Mouse (Mus musculus) heart, postnatal 4 days (tissue): Measurements from ENCODE around the gene Pla2g10. TPM values are rescaled to one million over a fixed set of nuclear protein-coding genes. Genes with fewer than 3 reads are reported as not detected.
"Not testable (repeated sequence)": the region's sequence is repeated elsewhere in the genome, so short reads cannot be mapped to it uniquely, and the experiment has no call there.

ENCODE experiments used
- DNase-seq: peaks from one replicate; pipeline ENCODE4 v3.0.0; 2021
- total RNA-seq, 2 experiments: library from RNA; stranded (reverse); gene quantifications; 2 replicates each; pipeline ENCODE4 v1.2.3; 2021

Gene Pla2g10
- total RNA-seq, 2 experiments from 2014 or later, result not detected

GRCm38 (mm10) chr16:13727811-13728335, 2.9 kb downstream of the Pla2g10 start:
- DNase-seq, result no peak

DNA sequence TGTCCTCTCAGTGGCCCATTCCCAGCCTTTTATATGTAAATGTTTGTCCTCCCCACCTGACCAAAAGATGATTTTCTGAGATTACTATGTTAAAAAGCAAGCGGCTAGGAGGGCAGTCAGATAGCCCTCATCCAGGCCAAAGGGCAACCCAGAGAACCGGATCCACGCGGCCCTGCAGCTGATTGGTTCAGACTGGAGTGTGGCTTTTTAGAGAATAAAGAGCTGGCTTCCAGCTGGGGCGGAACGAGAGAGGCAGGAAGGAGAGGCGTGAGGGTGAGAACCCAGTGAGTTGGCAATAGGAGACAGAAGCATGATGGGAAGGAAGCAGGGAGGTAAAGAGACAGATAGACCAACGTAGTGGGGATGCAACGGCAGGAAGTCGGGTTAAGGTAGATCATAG, 7.8 kb downstream of the Pla2g10 start:
- DNase-seq, result no peak

DNA sequence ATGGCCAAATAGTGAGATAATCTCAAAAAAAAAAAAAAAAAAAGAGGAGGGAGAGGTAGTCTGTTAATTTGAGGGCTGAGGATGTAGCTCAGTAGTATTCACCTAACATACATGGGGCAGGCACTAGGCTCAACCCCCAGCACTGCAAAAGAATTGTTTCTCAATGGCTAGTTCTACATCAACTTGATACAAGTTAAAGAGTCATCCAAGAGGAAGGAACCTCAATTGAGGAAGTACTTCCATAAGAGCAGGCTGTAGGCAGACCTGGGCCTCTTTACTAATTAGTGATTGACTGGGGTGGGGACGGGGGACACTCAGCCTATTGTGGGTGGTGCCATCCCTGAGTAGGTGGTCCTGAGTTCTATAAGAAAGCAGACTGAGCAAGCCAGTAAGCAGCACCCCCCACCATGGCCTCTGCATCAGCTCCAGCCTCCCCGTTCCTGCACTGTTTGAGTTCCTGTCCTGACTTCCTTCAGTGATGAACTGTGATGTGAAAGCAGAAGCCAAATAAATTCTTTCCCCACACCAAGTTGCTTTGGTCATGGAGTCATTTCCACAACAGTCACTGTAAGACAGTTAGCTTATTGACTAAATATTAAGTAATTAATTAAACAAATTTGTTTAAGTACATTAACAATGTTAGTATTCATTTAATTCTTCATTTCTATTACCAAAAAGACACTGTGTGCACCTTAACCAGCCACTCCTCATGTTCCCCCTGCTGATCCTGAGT, 13.8 kb downstream of the Pla2g10 start:
- no peak for DNase-seq

- DNase-seq, result no peak
Observed at GRCm38 (mm10) chr16:13714910-13715309, 15.9 kb downstream of the Pla2g10 start.

- no peak for DNase-seq
Observed at GRCm38 (mm10) chr16:13704676-13705075, 26.1 kb downstream of the Pla2g10 start.

GRCm38 (mm10) chr16:13702184-13702583, 28.6 kb downstream of the Pla2g10 start:
- DNase-seq, result peak; percentile 22

GRCm38 (mm10) chr16:13698998-13699397, 31.8 kb downstream of the Pla2g10 start:
- no peak for DNase-seq

DNA sequence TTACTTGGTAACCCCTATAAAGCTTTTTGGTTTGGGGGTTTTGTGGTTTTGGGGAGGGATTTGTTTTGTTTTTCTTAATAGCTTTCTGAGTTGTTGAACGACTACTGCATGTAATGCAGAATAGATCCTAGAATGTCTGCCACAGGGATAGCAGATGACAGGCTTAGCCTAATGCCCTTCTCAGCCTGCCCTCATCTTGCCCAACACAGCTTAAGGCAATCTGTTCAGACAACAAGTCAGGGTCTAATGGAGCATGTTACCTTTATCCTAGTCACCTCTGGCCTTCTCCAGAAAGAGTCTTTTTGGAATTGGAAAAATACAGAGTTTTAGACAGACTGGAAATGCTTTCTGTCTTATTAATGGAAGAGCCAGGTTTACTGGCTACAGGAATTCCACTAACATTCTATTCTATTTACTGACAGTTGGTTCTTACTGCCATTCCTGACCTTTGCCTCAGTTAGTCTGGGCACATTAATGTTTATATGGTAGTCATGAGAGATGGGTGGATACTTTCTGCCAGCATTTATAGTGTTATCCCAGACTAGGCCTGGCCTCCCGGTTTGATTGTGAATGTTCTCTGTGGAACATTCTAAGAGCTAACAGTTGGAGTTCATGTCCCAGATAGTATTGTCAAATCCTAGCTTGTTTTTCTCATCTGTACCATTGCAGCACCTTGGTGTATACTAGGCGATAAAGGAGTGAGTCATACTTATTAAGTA, 52.0 kb downstream of the Pla2g10 start:
- DNase-seq, result no peak

DNA sequence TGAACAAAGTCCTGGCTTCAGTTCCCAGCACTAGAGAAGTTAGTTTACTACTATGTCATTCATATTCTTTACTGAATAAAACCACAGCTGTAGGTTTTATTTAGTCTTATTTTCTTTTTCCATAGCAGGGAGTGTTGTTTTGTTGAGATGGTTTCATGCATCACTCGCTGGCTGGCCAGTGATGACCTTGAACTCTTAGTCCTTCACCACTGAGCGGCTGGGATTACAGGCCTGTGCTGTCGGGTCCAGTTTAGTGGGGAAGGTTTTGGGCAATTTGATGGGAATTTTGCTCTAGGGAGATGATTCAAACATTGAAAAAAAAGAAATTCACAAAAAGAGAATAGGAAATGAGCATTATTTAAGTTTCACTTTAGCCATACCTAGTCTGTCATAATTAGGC, 56.3 kb downstream of the Pla2g10 start:
- no peak for DNase-seq

- no peak for DNase-seq
Observed at GRCm38 (mm10) chr16:13673114-13673513, 57.7 kb downstream of the Pla2g10 start.

- DNase-seq, result peak; percentile 75
Observed at GRCm38 (mm10) chr16:13672386-13672898, 58.3 kb downstream of the Pla2g10 start.

- DNase-seq, result peak; percentile 92
Observed at GRCm38 (mm10) chr16:13671685-13672385, 58.9 kb downstream of the Pla2g10 start, which contains the start of the genes Bfar and 3110001I22Rik. TSS of gene Bfar (plus strand) at chr16:13671858. TSS of gene 3110001I22Rik (plus strand) at chr16:13671929.

GRCm38 (mm10) chr16:13670896-13671295, 59.9 kb downstream of the Pla2g10 start:
- DNase-seq, result not testable (repeated sequence)

DNA sequence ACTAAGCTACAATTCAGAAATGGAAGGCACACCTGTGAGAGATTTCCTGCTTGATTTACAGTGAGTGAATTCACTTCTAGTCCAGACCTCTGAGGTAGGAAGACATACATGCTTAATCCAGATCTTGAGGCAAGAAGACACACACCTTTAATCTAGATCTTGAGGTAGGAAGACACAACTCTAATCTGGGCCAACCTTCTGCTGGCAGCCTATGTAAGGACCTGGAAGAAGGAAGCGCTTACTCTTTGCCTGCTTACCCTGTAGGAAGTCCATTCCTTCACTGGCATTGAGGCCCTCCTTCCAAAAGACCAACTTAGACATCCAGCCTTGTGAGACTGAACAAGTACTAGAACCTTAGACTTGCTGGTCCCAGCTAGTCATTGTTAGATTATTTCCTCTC, 61.5 kb downstream of the Pla2g10 start:
- DNase-seq, result no peak

- no peak for DNase-seq
Observed at GRCm38 (mm10) chr16:13668402-13669108, 62.2 kb downstream of the Pla2g10 start.

- DNase-seq, result peak; percentile 93
Observed at GRCm38 (mm10) chr16:13667878-13668343, 62.9 kb downstream of the Pla2g10 start, which contains the start of gene Parn. TSS of gene Parn (minus strand) at chr16:13668170.

Other genes with a start within 250 kb of the Pla2g10 start
- 10 to 100 TPM; 19.3 to 21.2 TPM for gene Parn, start 62.8 kb downstream of the Pla2g10 start, total RNA-seq
- 10 to 100 TPM; 30.7 to 32.3 TPM for gene Bfar, start 59.1 kb downstream of the Pla2g10 start, total RNA-seq
- 1 to 10 TPM; 2.3 to 2.5 TPM for gene 3110001I22Rik, start 59.1 kb downstream of the Pla2g10 start, total RNA-seq
- gene Rrn3, start 49.7 kb upstream of the Pla2g10 start, total RNA-seq, result 10 to 100 TPM; 46.7 to 49.4 TPM
- gene Ntan1, start 87.9 kb upstream of the Pla2g10 start, total RNA-seq, result 10 to 100 TPM; 74.8 to 76.1 TPM
- 10 to 100 TPM; 87.8 to 88.9 TPM for gene Pdxdc1, start 172.1 kb upstream of the Pla2g10 start, total RNA-seq
- 1 to 10 TPM; 1.3 to 2.1 TPM for gene Mpv17l, start 172.2 kb upstream of the Pla2g10 start, total RNA-seq